Mouse (Mus musculus) embryo, embryonic 10.5 days (tissue): ENCODE data around the gene Calhm4.
"Not testable (repeated sequence)": the region's sequence is repeated elsewhere in the genome, so short reads cannot be mapped to it uniquely, and the experiment has no call there.

Source experiments
- DNase-seq: peaks from one replicate; pipeline ENCODE4 v3.0.0-alpha.2; 2015; ENCODE audit warnings: low spot score

Calhm4 gene

GRCm38 (mm10) chr10:34044210-34044609, at the start of gene Calhm4:
Gene Calhm4, minus strand, starts transcription at chr10:34044310.
- no peak for DNase-seq

GRCm38 (mm10) chr10:34091888-34092287, 47.8 kb upstream of the Calhm4 start:
- DNase-seq: peak; percentile 8

GRCm38 (mm10) chr10:34090481-34090880, 46.4 kb upstream of the Calhm4 start:
- DNase-seq: no peak

- DNase-seq: no peak
Observed at GRCm38 (mm10) chr10:34089517-34089916, 45.4 kb upstream of the Calhm4 start.

- DNase-seq: no peak
Observed at GRCm38 (mm10) chr10:34088515-34088914, 44.4 kb upstream of the Calhm4 start.

- no peak for DNase-seq
Observed at GRCm38 (mm10) chr10:34086514-34086913, 42.4 kb upstream of the Calhm4 start.

GRCm38 (mm10) chr10:34074522-34075200, 30.6 kb upstream of the Calhm4 start:
- no peak for DNase-seq

- no peak for DNase-seq
Observed at GRCm38 (mm10) chr10:34071650-34072049, 27.5 kb upstream of the Calhm4 start.

GRCm38 (mm10) chr10:34070999-34071492, 26.9 kb upstream of the Calhm4 start:
- peak; percentile 5 for DNase-seq

- DNase-seq: no peak
Observed at GRCm38 (mm10) chr10:34069606-34070005, 25.5 kb upstream of the Calhm4 start.

- no peak for DNase-seq
Observed at GRCm38 (mm10) chr10:34066591-34066990, 22.5 kb upstream of the Calhm4 start.

- no peak for DNase-seq
Observed at GRCm38 (mm10) chr10:34053987-34054386, 9.9 kb upstream of the Calhm4 start.

GRCm38 (mm10) chr10:34037401-34037800, 6.7 kb downstream of the Calhm4 start, which contains the start of gene Trappc3l:
Gene Trappc3l, plus strand, starts transcription at chr10:34037597.
- no peak for DNase-seq

GRCm38 (mm10) chr10:34036587-34036986, 7.5 kb downstream of the Calhm4 start:
- DNase-seq: peak; percentile 71

GRCm38 (mm10) chr10:34033630-34034305, 10.3 kb downstream of the Calhm4 start:
- peak; percentile 87 for DNase-seq

- no peak for DNase-seq
Observed at GRCm38 (mm10) chr10:34030322-34030721, 13.8 kb downstream of the Calhm4 start.

GRCm38 (mm10) chr10:34019302-34020075, 24.6 kb downstream of the Calhm4 start, which contains the start of gene Rwdd1:
Gene Rwdd1, minus strand, starts transcription at chr10:34019624.
- DNase-seq: peak; percentile 97

GRCm38 (mm10) chr10:34018746-34019301, 25.3 kb downstream of the Calhm4 start:
- DNase-seq: peak; percentile 50

GRCm38 (mm10) chr10:34013241-34013640, 30.9 kb downstream of the Calhm4 start:
- no peak for DNase-seq

GRCm38 (mm10) chr10:34012581-34012980, 31.5 kb downstream of the Calhm4 start:
- DNase-seq: no peak

GRCm38 (mm10) chr10:33998397-33998796, 45.7 kb downstream of the Calhm4 start:
- no peak for DNase-seq

GRCm38 (mm10) chr10:33996686-33997085, 47.4 kb downstream of the Calhm4 start:
- DNase-seq: not testable (repeated sequence)
